Comparison of ENCODE assay signal across 12 mouse cellular contexts in genomic region chr10:125896646-125897045, GRCm38 (mm10).
"Had no signal": no experiment of that assay in that cellular context is flagged by ENCODE, and none has a peak within 500 bp of the region (broad histone marks: within the 10 kb centered on the region; RNA-seq: fewer than 3 reads in every experiment).

No protein-coding gene starts in this region.

- H3K27ac ChIP-seq: liver, embryonic 13.5 days; midbrain, embryonic 13.5 days; neural tube, embryonic 15.5 days had no signal

- H3K36me3 ChIP-seq: liver, embryonic 13.5 days; midbrain, embryonic 13.5 days; neural tube, embryonic 15.5 days had no signal

- H3K27me3 ChIP-seq: liver, embryonic 13.5 days; midbrain, embryonic 13.5 days; neural tube, embryonic 15.5 days had no signal

- ATAC-seq: intestine, embryonic 16.5 days; liver, postnatal 0 days; midbrain, embryonic 13.5 days had no signal

- H3K4me2 ChIP-seq: liver, embryonic 13.5 days; midbrain, embryonic 13.5 days; neural tube, embryonic 15.5 days had no signal

- H3K4me3 ChIP-seq: liver, embryonic 13.5 days; midbrain, embryonic 13.5 days; neural tube, embryonic 15.5 days had no signal

- DNase-seq: kidney, adult 8-10 months; left cerebral cortex, postnatal 4 days; liver; liver, embryonic 13.5 days; liver, postnatal 0 days; right cerebral cortex, postnatal 4 days; spleen, adult 18-20 months; thymus, adult 18-20 months; thymus, postnatal 14 days had no signal

- H3K9ac ChIP-seq: liver, embryonic 13.5 days; liver, postnatal 0 days; midbrain, embryonic 13.5 days; neural tube, embryonic 15.5 days had no signal

- H3K4me1 ChIP-seq: liver, embryonic 13.5 days; midbrain, embryonic 13.5 days; neural tube, embryonic 15.5 days had no signal

- H3K9me3 ChIP-seq: liver, embryonic 13.5 days; midbrain, embryonic 13.5 days; neural tube, embryonic 15.5 days had no signal
